Mouse (Mus musculus) myocyte (in vitro differentiated cells): Measurements from ENCODE around the gene Cntnap5c. TPM values are rescaled to one million over a fixed set of nuclear protein-coding genes. Genes with fewer than 3 reads are reported as not detected.

Source experiments
- H3K27me3 ChIP-seq: one replicate; pipeline ENCODE4 v1.6.1; 2011; ENCODE audit not compliant: control insufficient read depth, insufficient read depth, insufficient read length
- H3K36me3 ChIP-seq: one replicate; pipeline ENCODE4 v1.6.1; 2011; ENCODE audit not compliant: control insufficient read depth, insufficient read depth
- H3K4me2 ChIP-seq: one replicate; pipeline ENCODE4 v1.6.1; 2011; ENCODE audit warnings: low read depth, control low read depth
- H3K4me3 ChIP-seq: one replicate; pipeline ENCODE4 v1.5.1; 2011; ENCODE audit warnings: mild to moderate bottlenecking, control low read depth, moderate library complexity
- H3K79me2 ChIP-seq: one replicate; pipeline ENCODE4 v1.6.1; 2011; ENCODE audit not compliant: control insufficient read depth, insufficient read depth
- H3ac ChIP-seq: one replicate; pipeline ENCODE4 v1.6.1; 2011; ENCODE audit not compliant: control insufficient read depth, insufficient read length
- CEBPB ChIP-seq: IDR thresholded peaks from 2 replicates; pipeline ENCODE4 v1.6.1; 2011; ENCODE audit warnings: mild to moderate bottlenecking, moderate library complexity; ENCODE audit not compliant: poor library complexity, insufficient read depth, severe bottlenecking
- E2F4 ChIP-seq: IDR thresholded peaks from one replicate; pipeline ENCODE4 v1.6.1; 2011; ENCODE audit warnings: mild to moderate bottlenecking, control low read depth, moderate library complexity; ENCODE audit not compliant: insufficient read depth
- MAX ChIP-seq: IDR thresholded peaks from one replicate; pipeline ENCODE4 v1.6.1; 2011; ENCODE audit warnings: low read depth, mild to moderate bottlenecking, control low read depth
- MYOD1 ChIP-seq, 3 experiments: IDR thresholded peaks; one replicate each; pipeline ENCODE4 v1.6.1; 2011; ENCODE audit warnings: control low read depth in 2 of 3, low read depth in 2 of 3, mild to moderate bottlenecking in 2 of 3, moderate library complexity in 1 of 3; ENCODE audit not compliant: insufficient read length in 2 of 3, control insufficient read depth in 1 of 3
- MYOG ChIP-seq, 3 experiments: IDR thresholded peaks; one replicate each; pipeline ENCODE4 v1.6.1; 2011; ENCODE audit warnings: control low read depth in 2 of 3, low read depth in 2 of 3, mild to moderate bottlenecking in 2 of 3; ENCODE audit not compliant: insufficient read length in 2 of 3, control insufficient read depth in 1 of 3, insufficient read depth in 1 of 3
- POLR2A ChIP-seq: IDR thresholded peaks from one replicate; pipeline ENCODE4 v1.6.1; 2011; ENCODE audit warnings: low read depth, mild to moderate bottlenecking, control low read depth, moderate library complexity; ENCODE audit not compliant: insufficient read length
- POLR2AphosphoS2 ChIP-seq: IDR thresholded peaks from one replicate; pipeline ENCODE4 v1.6.1; 2011; ENCODE audit warnings: low read depth, control low read depth; ENCODE audit not compliant: insufficient read length
- REST ChIP-seq: IDR thresholded peaks from one replicate; pipeline ENCODE4 v1.6.1; 2011; ENCODE audit warnings: mild to moderate bottlenecking, control low read depth, moderate library complexity; ENCODE audit not compliant: insufficient read depth, insufficient read length
- SRF ChIP-seq: IDR thresholded peaks from one replicate; pipeline ENCODE4 v1.6.1; 2011; ENCODE audit warnings: low read depth; ENCODE audit not compliant: control insufficient read depth, insufficient read length
- TCF12 ChIP-seq: IDR thresholded peaks from one replicate; pipeline ENCODE4 v1.6.1; 2011; ENCODE audit warnings: mild to moderate bottlenecking, control low read depth; ENCODE audit not compliant: poor library complexity, insufficient read depth, severe bottlenecking
- TCF3 ChIP-seq: IDR thresholded peaks from one replicate; pipeline ENCODE4 v1.6.1; 2011; ENCODE audit warnings: low read depth, control low read depth; ENCODE audit not compliant: insufficient read length
- USF1 ChIP-seq: IDR thresholded peaks from one replicate; pipeline ENCODE4 v1.6.1; 2011; ENCODE audit warnings: low read depth, mild to moderate bottlenecking, control low read depth, moderate library complexity
- polyA plus RNA-seq: library from polyadenylated mRNA; unstranded; fragments of >200 nt; fragmentation: generic; extraction: Trizol; gene quantifications from one replicate; pipeline ENCODE4 v1.2.1, GENCODE M21; 2012; ENCODE audit warnings: missing spikeins

Cntnap5c gene
- polyA plus RNA-seq, 1 experiment: not detected

DNA sequence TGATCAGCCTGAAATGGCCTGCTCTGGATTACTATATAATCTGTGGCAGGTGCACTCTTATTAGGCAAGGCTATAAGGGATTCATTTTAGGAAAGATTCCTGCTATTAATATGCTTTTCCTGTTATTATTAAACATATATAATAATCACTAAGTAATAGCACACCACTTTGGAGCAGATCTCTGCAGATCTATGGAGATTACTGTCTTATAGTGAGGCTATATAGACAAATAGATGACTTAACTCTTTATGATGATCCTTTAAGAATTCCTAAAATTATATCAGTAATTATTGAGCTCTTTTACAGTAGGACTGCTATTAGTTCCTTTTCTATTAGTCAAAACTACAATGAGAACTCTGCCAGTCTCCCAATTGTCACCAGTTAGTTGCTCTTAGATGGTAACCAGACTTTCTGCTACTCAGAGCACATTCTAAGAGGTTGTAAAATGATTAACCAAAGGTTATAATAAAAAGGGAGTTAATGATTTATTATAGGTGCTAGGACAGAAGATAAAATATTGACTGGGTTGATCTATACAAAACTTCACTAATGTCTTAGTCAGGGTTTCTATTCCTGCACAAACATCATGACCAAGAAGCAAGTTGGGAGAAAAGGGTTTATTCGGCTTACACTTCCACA is 18.9 kb downstream of the Cntnap5c start:
- Histone ChIP-seq H3K36me3 (no peaks in the 10 kb centered on the region), H3K4me2 (no peak overlapping the region), H3K27me3 (no peaks in the 10 kb centered on the region), H3ac (no peak overlapping the region), H3K79me2 (no peaks in the 10 kb centered on the region), H3K4me3 (no peak overlapping the region)
- TF ChIP-seq MYOD1 (IDR thresholded peaks at IDR 0.05; ENCODE audit: control insufficient read depth in 1 of 3, insufficient read length in 2 of 3, low read depth in 2 of 3): no peak
- no peak for TF ChIP-seq MAX
- no peak for TF ChIP-seq TCF12

DNA sequence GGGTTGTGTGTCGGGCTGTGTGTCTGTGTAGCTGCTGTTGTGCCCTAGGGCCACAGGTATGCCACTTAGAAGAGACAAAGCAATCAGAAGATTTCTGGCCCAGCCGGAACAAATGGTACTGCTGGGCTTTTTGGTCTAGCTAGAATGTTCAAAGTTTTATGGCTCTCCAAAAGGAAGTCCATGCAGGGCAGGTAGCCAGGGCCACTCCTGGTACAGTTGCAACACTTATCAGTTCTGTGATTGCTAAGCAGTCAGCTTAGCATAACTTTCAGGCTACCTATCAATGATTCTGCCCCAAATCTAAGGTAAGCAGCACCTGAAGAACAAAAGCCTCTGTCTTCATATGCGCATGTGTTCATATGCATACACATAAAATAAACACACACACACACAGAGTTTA is 26.0 kb downstream of the Cntnap5c start:
- no peak for TF ChIP-seq MAX
- TF ChIP-seq MYOD1 (IDR thresholded peaks at IDR 0.05; ENCODE audit: control insufficient read depth in 1 of 3, insufficient read length in 2 of 3, low read depth in 2 of 3): no peak
- TF ChIP-seq E2F4: no peak
- no peak for TF ChIP-seq REST
- TF ChIP-seq CEBPB: no peak
- TF ChIP-seq POLR2AphosphoS2: no peak
- TF ChIP-seq MYOG (IDR thresholded peaks at IDR 0.05; ENCODE audit: control insufficient read depth in 1 of 3, insufficient read depth in 1 of 3, insufficient read length in 2 of 3, low read depth in 2 of 3): no peak
- TF ChIP-seq SRF: no peak
- no peak for TF ChIP-seq USF1
- no peak for TF ChIP-seq POLR2A
- no peak for TF ChIP-seq TCF12
- no peak for TF ChIP-seq TCF3
- Histone ChIP-seq H3K4me3 (no peak overlapping the region), H3K4me2 (no peak overlapping the region), H3K27me3 (no peaks in the 10 kb centered on the region), H3ac (no peak overlapping the region), H3K36me3 (no peaks in the 10 kb centered on the region), H3K79me2 (no peaks in the 10 kb centered on the region)

DNA sequence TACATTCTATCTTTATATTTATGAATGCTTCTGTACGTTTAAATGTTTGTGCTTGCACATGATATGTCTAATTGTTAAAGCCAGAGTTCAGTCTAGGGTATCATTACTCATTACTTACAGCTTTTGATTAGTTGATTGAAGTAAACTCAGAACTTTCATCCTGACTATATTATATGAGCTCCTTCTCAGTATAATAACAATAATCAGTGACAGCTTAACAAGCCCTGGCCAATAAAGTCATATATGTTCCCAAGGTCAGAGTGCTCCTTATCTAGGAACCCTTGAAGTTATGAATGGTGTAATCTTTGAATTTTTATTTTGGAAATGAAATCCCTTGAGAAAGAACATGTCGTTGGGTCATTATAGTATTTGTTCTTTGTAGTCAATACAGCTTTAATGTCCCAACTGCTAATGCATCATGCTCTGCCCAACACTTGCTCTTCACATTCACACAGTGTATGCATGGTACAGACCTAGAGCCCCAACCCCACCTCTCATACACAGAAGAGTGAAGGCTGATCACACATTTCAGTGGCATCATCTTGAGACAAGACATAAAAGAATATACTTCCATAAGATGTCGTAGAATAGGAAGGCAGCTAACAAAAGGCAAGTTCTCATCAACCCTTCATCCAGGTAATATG is 27.4 kb downstream of the Cntnap5c start:
- Histone ChIP-seq H3K79me2 (no peaks in the 10 kb centered on the region), H3K4me2 (no peak overlapping the region), H3K4me3 (no peak overlapping the region), H3ac (no peak overlapping the region), H3K36me3 (no peaks in the 10 kb centered on the region), H3K27me3 (no peaks in the 10 kb centered on the region)
- TF ChIP-seq TCF12 (no peak), POLR2A (no peak), POLR2AphosphoS2 (no peak), USF1 (no peak)

GRCm38 (mm10) chr17:57799414-57799985 is 30.1 kb downstream of the Cntnap5c start:
- Histone ChIP-seq H3K4me3 (no peak overlapping the region), H3K4me2 (no peak overlapping the region), H3K36me3 (no peaks in the 10 kb centered on the region), H3K79me2 (no peaks in the 10 kb centered on the region), H3K27me3 (no peaks in the 10 kb centered on the region), H3ac (no peak overlapping the region)
- TF ChIP-seq MAX (no peak), POLR2A (no peak), MYOD1 (IDR thresholded peaks at IDR 0.05; ENCODE audit: control insufficient read depth in 1 of 3, insufficient read length in 2 of 3, low read depth in 2 of 3) (no peak), E2F4 (no peak), TCF12 (no peak), REST (no peak), SRF (no peak), MYOG (IDR thresholded peaks at IDR 0.05; ENCODE audit: control insufficient read depth in 1 of 3, insufficient read depth in 1 of 3, insufficient read length in 2 of 3, low read depth in 2 of 3) (no peak), TCF3 (no peak), POLR2AphosphoS2 (no peak), USF1 (no peak), CEBPB (no peak)

DNA sequence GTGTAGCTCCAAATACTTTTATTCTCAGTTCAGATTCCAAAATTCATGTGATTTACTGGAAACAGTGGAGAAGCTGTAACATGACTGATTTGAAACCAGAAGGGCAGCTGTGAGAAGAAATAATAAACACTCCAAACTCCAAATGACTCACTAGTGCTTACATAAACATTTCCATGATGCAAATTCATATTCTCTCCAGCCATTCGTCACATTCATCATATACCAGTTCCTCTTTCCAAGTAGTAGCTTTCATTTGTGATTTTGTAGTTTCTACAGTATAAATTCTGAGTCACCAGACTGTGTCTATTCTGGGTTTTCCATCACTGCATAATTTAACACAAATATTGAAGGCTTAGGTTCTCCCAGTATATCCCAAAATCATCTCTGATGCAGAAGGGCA is 31.8 kb downstream of the Cntnap5c start:
- Histone ChIP-seq H3K4me3 (no peak overlapping the region), H3ac (no peak overlapping the region), H3K36me3 (no peaks in the 10 kb centered on the region), H3K4me2 (no peak overlapping the region), H3K27me3 (no peaks in the 10 kb centered on the region), H3K79me2 (no peaks in the 10 kb centered on the region)
- TF ChIP-seq TCF3 (no peak), USF1 (no peak), MAX (no peak), CEBPB (no peak), POLR2A (no peak), TCF12 (no peak), SRF (no peak), POLR2AphosphoS2 (no peak), REST (no peak), MYOD1 (IDR thresholded peaks at IDR 0.05; ENCODE audit: control insufficient read depth in 1 of 3, insufficient read length in 2 of 3, low read depth in 2 of 3) (no peak), E2F4 (no peak), MYOG (IDR thresholded peaks at IDR 0.05; ENCODE audit: control insufficient read depth in 1 of 3, insufficient read depth in 1 of 3, insufficient read length in 2 of 3, low read depth in 2 of 3) (no peak)
